Mouse (Mus musculus) neural tube, embryonic 12.5 days (tissue): ENCODE measurements at regions not wholly inside any gene's neighbourhood (a gene's known extent, or its start where the extent isn't known, plus 50 kb on each side); places are given as distances from the start of the nearest gene placed in this dataset.

Source experiments
- ATAC-seq: fragments of 200-750 bp; cut with Nextera tagmentation; 2 replicates; pipeline ENCODE4 v1.8.0; 2017; ENCODE audit warnings: low read depth, mild to moderate bottlenecking, moderate TSS enrichment, moderate library complexity; ENCODE audit not compliant: low FRiP score
- H3K27ac ChIP-seq: fragments of 300-500 bp; sonication (generic); 2 replicates; pipeline ENCODE4 v1.5.1; 2016
- H3K27me3 ChIP-seq: fragments of 300-500 bp; sonication (generic); replicated peaks from 2 replicates; pipeline ENCODE4 v1.6.1; 2016; ENCODE audit warnings: mild to moderate bottlenecking
- H3K36me3 ChIP-seq: fragments of 300-500 bp; sonication (generic); 2 replicates; pipeline ENCODE4 v1.6.1; 2016; ENCODE audit warnings: mild to moderate bottlenecking
- H3K4me1 ChIP-seq: fragments of 300-500 bp; sonication (generic); 2 replicates; pipeline ENCODE4 v1.6.1; 2016
- H3K4me2 ChIP-seq: fragments of 300-500 bp; sonication (generic); replicated peaks from 2 replicates; pipeline ENCODE4 v1.6.1; 2016; ENCODE audit warnings: mild to moderate bottlenecking
- H3K4me3 ChIP-seq: fragments of 300-500 bp; sonication (generic); 2 replicates; pipeline ENCODE4 v1.5.1; 2016
- H3K9ac ChIP-seq: fragments of 300-500 bp; sonication (generic); 2 replicates; pipeline ENCODE4 v1.6.1; 2016; ENCODE audit warnings: mild to moderate bottlenecking
- H3K9me3 ChIP-seq: fragments of 300-500 bp; sonication (generic); 2 replicates; pipeline ENCODE4 v1.6.1; 2016; ENCODE audit warnings: mild to moderate bottlenecking
- WGBS: fragments of 180-500 bp; shearing (Covaris S2); methylation state at CpG from one replicate; pipeline ENCODE4 v1.1.7; 2016; 5-methylcytosine and 5-hydroxymethylcytosine counted together

GRCm38 (mm10) chr5:133999698-134000097 lies 99.8 kb upstream of the Castor2 start:
- H3K9me3 ChIP-seq: no peaks in the 10 kb centered on the region
- H3K27ac ChIP-seq: no peak overlapping the region
- H3K4me1 ChIP-seq: peaks cover 5% of the 10 kb centered on the region
- H3K27me3 ChIP-seq: no peaks in the 10 kb centered on the region
- ATAC-seq: no peak
- H3K4me2 ChIP-seq: no peak overlapping the region
- WGBS: 7% methylated on average over 5 of the region's 5 CpGs
- no peaks in the 10 kb centered on the region for H3K36me3 ChIP-seq
- H3K4me3 ChIP-seq: no peak overlapping the region
- H3K9ac ChIP-seq: no peak overlapping the region

GRCm38 (mm10) chr5:133991994-133992393 lies 107.5 kb upstream of the Castor2 start:
- WGBS: 35% methylated on average over 2 of the region's 2 CpGs
- Histone ChIP-seq H3K9me3 (no peaks in the 10 kb centered on the region), H3K4me2 (no peak overlapping the region), H3K36me3 (no peaks in the 10 kb centered on the region), H3K9ac (no peak overlapping the region), H3K4me1 (no peaks in the 10 kb centered on the region), H3K4me3 (no peak overlapping the region), H3K27ac (no peak overlapping the region), H3K27me3 (no peaks in the 10 kb centered on the region)
- no peak for ATAC-seq

- H3K9me3 ChIP-seq: no peaks in the 10 kb centered on the region
- H3K27me3 ChIP-seq: no peaks in the 10 kb centered on the region
- no peak overlapping the region for H3K27ac ChIP-seq
- H3K36me3 ChIP-seq: no peaks in the 10 kb centered on the region
- no peak overlapping the region for H3K4me3 ChIP-seq
- no peak for ATAC-seq
- no peak overlapping the region for H3K9ac ChIP-seq
- 25% methylated on average over 3 of the region's 3 CpGs for WGBS
- H3K4me1 ChIP-seq: no peaks in the 10 kb centered on the region
- H3K4me2 ChIP-seq: no peak overlapping the region
These were observed 108.0 kb upstream of the Castor2 start for GRCm38 (mm10) chr5:133991556-133991955.

- Histone ChIP-seq H3K4me2 (peak overlapping the region; percentile 30), H3K27me3 (peaks cover 12% of the 10 kb centered on the region; the same call in 1 of the 2 replicates), H3K9me3 (no peaks in the 10 kb centered on the region), H3K9ac (no peak overlapping the region), H3K4me1 (peaks cover 17% of the 10 kb centered on the region), H3K36me3 (no peaks in the 10 kb centered on the region), H3K27ac (no peak overlapping the region), H3K4me3 (no peak overlapping the region)
- no peak for ATAC-seq
- WGBS: 3% methylated on average over 15 of the region's 15 CpGs
These were observed 116.1 kb upstream of the Castor2 start for GRCm38 (mm10) chr5:133983249-133983966.

GRCm38 (mm10) chr5:133970421-133970914 lies 129.0 kb upstream of the Castor2 start:
- H3K9me3 ChIP-seq: peaks cover 11% of the 10 kb centered on the region
- no peak overlapping the region for H3K9ac ChIP-seq
- H3K4me1 ChIP-seq: no peaks in the 10 kb centered on the region
- no peak overlapping the region for H3K4me2 ChIP-seq
- WGBS: 76% methylated on average over 12 of the region's 12 CpGs
- no peaks in the 10 kb centered on the region for H3K36me3 ChIP-seq
- H3K27ac ChIP-seq: no peak overlapping the region
- ATAC-seq: no peak
- H3K4me3 ChIP-seq: no peak overlapping the region
- H3K27me3 ChIP-seq: no peaks in the 10 kb centered on the region

- no peak for ATAC-seq
- Histone ChIP-seq H3K4me1 (no peaks in the 10 kb centered on the region), H3K27ac (no peak overlapping the region), H3K36me3 (no peaks in the 10 kb centered on the region), H3K9ac (no peak overlapping the region), H3K9me3 (peaks cover 12% of the 10 kb centered on the region), H3K27me3 (no peaks in the 10 kb centered on the region), H3K4me3 (no peak overlapping the region), H3K4me2 (no peak overlapping the region)
- 90% methylated on average over 5 of the region's 5 CpGs for WGBS
These were observed 136.2 kb upstream of the Castor2 start for GRCm38 (mm10) chr5:133963301-133963700.

- Histone ChIP-seq H3K4me2 (no peak overlapping the region), H3K4me3 (no peak overlapping the region), H3K9ac (no peak overlapping the region), H3K36me3 (no peaks in the 10 kb centered on the region), H3K4me1 (peaks cover 12% of the 10 kb centered on the region), H3K9me3 (no peaks in the 10 kb centered on the region), H3K27me3 (no peaks in the 10 kb centered on the region), H3K27ac (no peak overlapping the region)
- ATAC-seq: no peak
- 81% methylated on average over 3 of the region's 3 CpGs for WGBS
These were observed 158.7 kb upstream of the Castor2 start for GRCm38 (mm10) chr5:133940841-133941240.

GRCm38 (mm10) chr5:133940030-133940429 lies 159.5 kb upstream of the Castor2 start:
- Histone ChIP-seq H3K9me3 (no peaks in the 10 kb centered on the region), H3K36me3 (no peaks in the 10 kb centered on the region), H3K27ac (no peak overlapping the region), H3K27me3 (no peaks in the 10 kb centered on the region), H3K4me1 (peaks cover 12% of the 10 kb centered on the region), H3K9ac (no peak overlapping the region), H3K4me3 (no peak overlapping the region), H3K4me2 (no peak overlapping the region)
- 77% methylated on average over 2 of the region's 2 CpGs for WGBS
- ATAC-seq: no peak

GRCm38 (mm10) chr5:133937967-133938918 lies 161.3 kb upstream of the Castor2 start:
- Histone ChIP-seq H3K36me3 (no peaks in the 10 kb centered on the region), H3K4me1 (peaks cover 12% of the 10 kb centered on the region), H3K9ac (no peak overlapping the region), H3K4me3 (no peak overlapping the region), H3K27me3 (no peaks in the 10 kb centered on the region), H3K9me3 (no peaks in the 10 kb centered on the region), H3K4me2 (no peak overlapping the region), H3K27ac (no peak overlapping the region)
- ATAC-seq: peak; percentile 33; the same call in 1 of the 2 replicates
- 58% methylated on average over 9 of the region's 9 CpGs for WGBS

GRCm38 (mm10) chr5:133935451-133935850 lies 164.1 kb upstream of the Castor2 start:
- Histone ChIP-seq H3K9me3 (no peaks in the 10 kb centered on the region), H3K4me1 (peaks cover 12% of the 10 kb centered on the region), H3K4me3 (no peak overlapping the region), H3K9ac (no peak overlapping the region), H3K36me3 (no peaks in the 10 kb centered on the region), H3K27me3 (no peaks in the 10 kb centered on the region), H3K4me2 (no peak overlapping the region), H3K27ac (no peak overlapping the region)
- 90% methylated on average over 6 of the region's 6 CpGs for WGBS
- ATAC-seq: no peak

GRCm38 (mm10) chr5:133935006-133935405 lies 164.5 kb upstream of the Castor2 start:
- no peaks in the 10 kb centered on the region for H3K9me3 ChIP-seq
- H3K36me3 ChIP-seq: no peaks in the 10 kb centered on the region
- WGBS: 78% methylated on average over 6 of the region's 6 CpGs
- no peak overlapping the region for H3K9ac ChIP-seq
- no peak overlapping the region for H3K27ac ChIP-seq
- ATAC-seq: no peak
- peaks cover 12% of the 10 kb centered on the region for H3K4me1 ChIP-seq
- no peaks in the 10 kb centered on the region for H3K27me3 ChIP-seq
- H3K4me3 ChIP-seq: no peak overlapping the region
- no peak overlapping the region for H3K4me2 ChIP-seq

- no peaks in the 10 kb centered on the region for H3K27me3 ChIP-seq
- H3K9ac ChIP-seq: no peak overlapping the region
- H3K4me3 ChIP-seq: no peak overlapping the region
- 91% methylated on average over 5 of the region's 5 CpGs for WGBS
- no peaks in the 10 kb centered on the region for H3K9me3 ChIP-seq
- H3K27ac ChIP-seq: no peak overlapping the region
- H3K4me1 ChIP-seq: no peaks in the 10 kb centered on the region
- no peaks in the 10 kb centered on the region for H3K36me3 ChIP-seq
- H3K4me2 ChIP-seq: no peak overlapping the region
- no peak for ATAC-seq
These were observed 169.4 kb upstream of the Castor2 start for GRCm38 (mm10) chr5:133930101-133930500.
